Mouse (Mus musculus): ENCODE results near the gene Gng2.

GRCm38 (mm10) chr14:19968321-19969010, 9.0 kb downstream of the Gng2 start:
- TF ChIP-seq CTCF (IDR thresholded peaks at IDR 0.05; ENCODE audit: low read depth, low read length), result no peak
- no peak for TF ChIP-seq POLR2A (IDR thresholded peaks at IDR 0.05; ENCODE audit: insufficient read depth, low read length)

Data from ES-Bruce4 (cell line).